Mouse (Mus musculus): ENCODE results near the gene Fam196b. TPM values are rescaled to one million over a fixed set of nuclear protein-coding genes. Genes with fewer than 3 reads are reported as not detected.

Gene Fam196b
- polyA plus RNA-seq, 1 experiment from 2014 or later = 0.83 TPM

GRCm38 (mm10) chr11:34315383-34315782 is 761 bp downstream of the Fam196b start:
- Histone ChIP-seq H3K9me3 (ENCODE audit: control insufficient read depth, low read length) (no peaks in the 10 kb centered on the region), H3K4me3 (ENCODE audit: low read depth, low read length) (no peak overlapping the region), H3K36me3 (ENCODE audit: control insufficient read depth, insufficient read depth, low read length) (no peaks in the 10 kb centered on the region), H3K27me3 (ENCODE audit: control insufficient read depth, insufficient read depth, low read length) (no peaks in the 10 kb centered on the region; the same call in 1 of the 2 replicates), H3K9ac (ENCODE audit: low read depth, low read length) (no peak overlapping the region), H3K27ac (ENCODE audit: low read depth, low read length) (no peak overlapping the region), H3K4me2 (replicated peaks; ENCODE audit: low read depth, low read length) (peak overlapping the region; percentile 31; the same call in 1 of the 2 replicates), H3K4me1 (replicated peaks; ENCODE audit: control insufficient read depth, insufficient read depth, low read length) (no peaks in the 10 kb centered on the region)
- DNase-seq (ENCODE audit: low spot score) (peak; percentile 56), ATAC-seq (ENCODE audit: low FRiP score) (peak; percentile 55)
- WGBS = 17% methylated on average over 5 of the region's 5 CpGs

- no peak overlapping the region for H3K4me2 ChIP-seq (replicated peaks; ENCODE audit: low read depth, low read length)
- H3K4me1 ChIP-seq (replicated peaks; ENCODE audit: control insufficient read depth, insufficient read depth, low read length) = no peaks in the 10 kb centered on the region
- no peak overlapping the region for H3K9ac ChIP-seq (ENCODE audit: low read depth, low read length)
- no peaks in the 10 kb centered on the region for H3K9me3 ChIP-seq (ENCODE audit: control insufficient read depth, low read length)
- no peak overlapping the region for H3K27ac ChIP-seq (ENCODE audit: low read depth, low read length)
- no peak overlapping the region for H3K4me3 ChIP-seq (ENCODE audit: low read depth, low read length)
- no peak for ATAC-seq (ENCODE audit: low FRiP score)
- no peaks in the 10 kb centered on the region; the same call in 1 of the 2 replicates for H3K27me3 ChIP-seq (ENCODE audit: control insufficient read depth, insufficient read depth, low read length)
- H3K36me3 ChIP-seq (ENCODE audit: control insufficient read depth, insufficient read depth, low read length) = no peaks in the 10 kb centered on the region
- DNase-seq (ENCODE audit: low spot score) = no peak
- 53% methylated on average over 10 of the region's 10 CpGs for WGBS
These were observed 1.6 kb downstream of the Fam196b start for GRCm38 (mm10) chr11:34316176-34316575.

GRCm38 (mm10) chr11:34317001-34317400 is 2.4 kb downstream of the Fam196b start:
- no peak overlapping the region for H3K27ac ChIP-seq (ENCODE audit: low read depth, low read length)
- no peaks in the 10 kb centered on the region for H3K4me1 ChIP-seq (replicated peaks; ENCODE audit: control insufficient read depth, insufficient read depth, low read length)
- no peaks in the 10 kb centered on the region; the same call in 1 of the 2 replicates for H3K27me3 ChIP-seq (ENCODE audit: control insufficient read depth, insufficient read depth, low read length)
- DNase-seq (ENCODE audit: low spot score) (no peak), ATAC-seq (ENCODE audit: low FRiP score) (no peak)
- no peak overlapping the region for H3K9ac ChIP-seq (ENCODE audit: low read depth, low read length)
- H3K36me3 ChIP-seq (ENCODE audit: control insufficient read depth, insufficient read depth, low read length) = no peaks in the 10 kb centered on the region
- no peak overlapping the region for H3K4me2 ChIP-seq (replicated peaks; ENCODE audit: low read depth, low read length)
- 76% methylated on average over 8 of the region's 8 CpGs for WGBS
- H3K4me3 ChIP-seq (ENCODE audit: low read depth, low read length) = no peak overlapping the region
- no peaks in the 10 kb centered on the region for H3K9me3 ChIP-seq (ENCODE audit: control insufficient read depth, low read length)

GRCm38 (mm10) chr11:34319282-34319681 is 4.7 kb downstream of the Fam196b start:
- 92% methylated on average over 1 of the region's 1 CpGs for whole genome bisulfite sequencing
- Histone ChIP-seq H3K9me3 (ENCODE audit: control insufficient read depth, low read length) (no peaks in the 10 kb centered on the region), H3K27ac (ENCODE audit: low read depth, low read length) (no peak overlapping the region)

GRCm38 (mm10) chr11:34323664-34324063 is 9.0 kb downstream of the Fam196b start:
- H3K27ac ChIP-seq (ENCODE audit: low read depth, low read length) = no peak overlapping the region
- H3K4me3 ChIP-seq (ENCODE audit: low read depth, low read length) = no peak overlapping the region
- no peaks in the 10 kb centered on the region for H3K4me1 ChIP-seq (replicated peaks; ENCODE audit: control insufficient read depth, insufficient read depth, low read length)
- H3K36me3 ChIP-seq (ENCODE audit: control insufficient read depth, insufficient read depth, low read length) = no peaks in the 10 kb centered on the region
- H3K9me3 ChIP-seq (ENCODE audit: control insufficient read depth, low read length) = no peaks in the 10 kb centered on the region
- no peak overlapping the region for H3K9ac ChIP-seq (ENCODE audit: low read depth, low read length)
- DNase-seq (ENCODE audit: low spot score) = no peak
- WGBS = 85% methylated on average over 8 of the region's 8 CpGs
- ATAC-seq (ENCODE audit: low FRiP score) = no peak
- no peak overlapping the region for H3K4me2 ChIP-seq (replicated peaks; ENCODE audit: low read depth, low read length)
- H3K27me3 ChIP-seq (ENCODE audit: control insufficient read depth, insufficient read depth, low read length) = no peaks in the 10 kb centered on the region

More at GRCm38 (mm10) chr11:34319282-34319681, 4.7 kb downstream of the Fam196b start:
- no peak overlapping the region for H3K9ac ChIP-seq (ENCODE audit: low read depth, low read length)
- ATAC-seq (ENCODE audit: low FRiP score) (no peak), DNase-seq (ENCODE audit: low spot score) (no peak)
- no peaks in the 10 kb centered on the region for H3K36me3 ChIP-seq (ENCODE audit: control insufficient read depth, insufficient read depth, low read length)
- H3K4me3 ChIP-seq (ENCODE audit: low read depth, low read length) = no peak overlapping the region
- H3K27me3 ChIP-seq (ENCODE audit: control insufficient read depth, insufficient read depth, low read length) = no peaks in the 10 kb centered on the region; the same call in 1 of the 2 replicates
- H3K4me2 ChIP-seq (replicated peaks; ENCODE audit: low read depth, low read length) = no peak overlapping the region
- H3K4me1 ChIP-seq (replicated peaks; ENCODE audit: control insufficient read depth, insufficient read depth, low read length) = no peaks in the 10 kb centered on the region

GRCm38 (mm10) chr11:34332344-34333031 is 17.9 kb downstream of the Fam196b start:
- DNase-seq (ENCODE audit: low spot score) (no peak), ATAC-seq (ENCODE audit: low FRiP score) (no peak)
- Histone ChIP-seq H3K4me1 (replicated peaks; ENCODE audit: control insufficient read depth, insufficient read depth, low read length) (no peaks in the 10 kb centered on the region), H3K36me3 (ENCODE audit: control insufficient read depth, insufficient read depth, low read length) (no peaks in the 10 kb centered on the region), H3K4me3 (ENCODE audit: low read depth, low read length) (no peak overlapping the region), H3K9ac (ENCODE audit: low read depth, low read length) (no peak overlapping the region), H3K27ac (ENCODE audit: low read depth, low read length) (no peak overlapping the region), H3K27me3 (ENCODE audit: control insufficient read depth, insufficient read depth, low read length) (no peaks in the 10 kb centered on the region), H3K9me3 (ENCODE audit: control insufficient read depth, low read length) (no peaks in the 10 kb centered on the region), H3K4me2 (replicated peaks; ENCODE audit: low read depth, low read length) (no peak overlapping the region)
- 64% methylated on average over 7 of the region's 7 CpGs for WGBS

GRCm38 (mm10) chr11:34337907-34338306 is 23.3 kb downstream of the Fam196b start:
- Histone ChIP-seq H3K27ac (ENCODE audit: low read depth, low read length) (no peak overlapping the region), H3K9ac (ENCODE audit: low read depth, low read length) (no peak overlapping the region), H3K4me2 (replicated peaks; ENCODE audit: low read depth, low read length) (no peak overlapping the region), H3K9me3 (ENCODE audit: control insufficient read depth, low read length) (no peaks in the 10 kb centered on the region), H3K36me3 (ENCODE audit: control insufficient read depth, insufficient read depth, low read length) (no peaks in the 10 kb centered on the region), H3K4me1 (replicated peaks; ENCODE audit: control insufficient read depth, insufficient read depth, low read length) (no peaks in the 10 kb centered on the region), H3K27me3 (ENCODE audit: control insufficient read depth, insufficient read depth, low read length) (no peaks in the 10 kb centered on the region), H3K4me3 (ENCODE audit: low read depth, low read length) (no peak overlapping the region)
- no peak for DNase-seq (ENCODE audit: low spot score)
- ATAC-seq (ENCODE audit: low FRiP score) = no peak
- 78% methylated on average over 1 of the region's 1 CpGs for WGBS

GRCm38 (mm10) chr11:34339693-34340092 is 25.1 kb downstream of the Fam196b start:
- Histone ChIP-seq H3K27me3 (ENCODE audit: control insufficient read depth, insufficient read depth, low read length) (no peaks in the 10 kb centered on the region), H3K36me3 (ENCODE audit: control insufficient read depth, insufficient read depth, low read length) (no peaks in the 10 kb centered on the region), H3K4me3 (ENCODE audit: low read depth, low read length) (no peak overlapping the region), H3K9ac (ENCODE audit: low read depth, low read length) (no peak overlapping the region), H3K9me3 (ENCODE audit: control insufficient read depth, low read length) (no peaks in the 10 kb centered on the region), H3K27ac (ENCODE audit: low read depth, low read length) (no peak overlapping the region), H3K4me1 (replicated peaks; ENCODE audit: control insufficient read depth, insufficient read depth, low read length) (no peaks in the 10 kb centered on the region), H3K4me2 (replicated peaks; ENCODE audit: low read depth, low read length) (no peak overlapping the region)
- no peak for ATAC-seq (ENCODE audit: low FRiP score)
- DNase-seq (ENCODE audit: low spot score) = no peak
- 72% methylated on average over 5 of the region's 5 CpGs for WGBS

GRCm38 (mm10) chr11:34343742-34344307 is 29.2 kb downstream of the Fam196b start:
- no peaks in the 10 kb centered on the region for H3K9me3 ChIP-seq (ENCODE audit: control insufficient read depth, low read length)
- no peak overlapping the region for H3K4me3 ChIP-seq (ENCODE audit: low read depth, low read length)
- no peak overlapping the region for H3K4me2 ChIP-seq (replicated peaks; ENCODE audit: low read depth, low read length)
- DNase-seq (ENCODE audit: low spot score) = no peak
- H3K4me1 ChIP-seq (replicated peaks; ENCODE audit: control insufficient read depth, insufficient read depth, low read length) = no peaks in the 10 kb centered on the region
- WGBS = 66% methylated on average over 4 of the region's 4 CpGs
- no peak for ATAC-seq (ENCODE audit: low FRiP score)
- H3K27ac ChIP-seq (ENCODE audit: low read depth, low read length) = no peak overlapping the region
- H3K27me3 ChIP-seq (ENCODE audit: control insufficient read depth, insufficient read depth, low read length) = no peaks in the 10 kb centered on the region
- no peaks in the 10 kb centered on the region for H3K36me3 ChIP-seq (ENCODE audit: control insufficient read depth, insufficient read depth, low read length)
- no peak overlapping the region for H3K9ac ChIP-seq (ENCODE audit: low read depth, low read length)
